In genomic region chr2:30357552-30358510, GRCm38 (mm10) we compare ENCODE assay signal across 7 mouse cellular contexts. TPM values are rescaled to one million over a fixed set of nuclear protein-coding genes. Genes with fewer than 3 reads are reported as not detected.
A peak's percentile ranks its signal among the peaks of the same experiment; 100 is the strongest.
DNase-seq lines count a peak whose midpoint lies in the region; ATAC-seq and TF ChIP-seq lines count a peak whose summit lies in the region.

No protein-coding gene starts in this region.

- peak overlapping the region; percentile 72 for H3K4me3 ChIP-seq in heart, adult 2 months
- peak overlapping the region; percentile 83 for H3K4me3 ChIP-seq in liver, embryonic 11.5 days (ENCODE audit: low read depth, low read length)

- peak overlapping the region; percentile 87 for H3K27ac ChIP-seq in heart, adult 2 months
- H3K27ac ChIP-seq in liver, embryonic 11.5 days (ENCODE audit: low read depth, low read length): no peak overlapping the region; the same call in 1 of the 2 replicates

- no peak for TF ChIP-seq CTCF in heart, adult 2 months (IDR thresholded peaks at IDR 0.05)

- H3K9ac ChIP-seq in heart, adult 2 months (ENCODE audit: low read depth, low read length): peak overlapping the region; percentile 93
- peak overlapping the region; percentile 82 for H3K9ac ChIP-seq in liver, embryonic 11.5 days (ENCODE audit: low read depth, low read length)

- intact Hi-C loops in heart, adult 2 months (cut with DNase I): no loop called here

- no peak for ATAC-seq in liver, embryonic 11.5 days (replicated peaks; ENCODE audit: low FRiP score)

- no peak for TF ChIP-seq POLR2A in heart, adult 2 months (IDR thresholded peaks at IDR 0.05; ENCODE audit: insufficient read depth, low read depth, low read length)

- WGBS in heart, adult 2 months: 22% methylated on average over 8 of the region's 8 CpGs
- 50% methylated on average over 8 of the region's 8 CpGs for WGBS in liver, embryonic 11.5 days

- DNase-seq in thymus, postnatal 0 days (ENCODE audit: low spot score): peak; percentile 11
- DNase-seq in thymus, postnatal 25 days: no peak
- DNase-seq in cerebellum, postnatal 25 days: peak; percentile 73 to 74
- peak; percentile 49 for DNase-seq in heart, adult 2 months
- DNase-seq in liver, embryonic 11.5 days (ENCODE audit: low spot score): no peak
- DNase-seq in right cerebral cortex, postnatal 10 days (ENCODE audit: low spot score in 2 of 2): peak; percentile 55 to 76
- no peak for DNase-seq in B cell, adult 2 months

- H3K9me3 ChIP-seq in liver, embryonic 11.5 days (ENCODE audit: control insufficient read depth, low read length): peaks cover 2% of the 10 kb centered on the region; the same call in 1 of the 2 replicates

- peak overlapping the region; percentile 97 for H3K4me2 ChIP-seq in liver, embryonic 11.5 days

- H3K27me3 ChIP-seq in heart, adult 2 months (ENCODE audit: control insufficient read depth, insufficient read depth, low read length): no peaks in the 10 kb centered on the region
- no peaks in the 10 kb centered on the region for H3K27me3 ChIP-seq in liver, embryonic 11.5 days (replicated peaks; ENCODE audit: control insufficient read depth, insufficient read depth, low read length)

- peaks cover 18% of the 10 kb centered on the region for H3K4me1 ChIP-seq in heart, adult 2 months (ENCODE audit: control insufficient read depth, insufficient read depth, low read length)
- H3K4me1 ChIP-seq in liver, embryonic 11.5 days (replicated peaks; ENCODE audit: control insufficient read depth, insufficient read depth, low read length): peaks cover 21% of the 10 kb centered on the region

- no peaks in the 10 kb centered on the region; the same call in 1 of the 2 replicates for H3K36me3 ChIP-seq in heart, adult 2 months (ENCODE audit: control insufficient read depth, insufficient read depth, low read length)
- H3K36me3 ChIP-seq in liver, embryonic 11.5 days (ENCODE audit: control insufficient read depth, insufficient read depth, low read length): no peaks in the 10 kb centered on the region; the same call in 1 of the 2 replicates

- no peak for TF ChIP-seq EP300 in heart, adult 2 months (IDR thresholded peaks at IDR 0.05; ENCODE audit: insufficient read depth, low read depth, low read length)

- H3K79me2 ChIP-seq in heart, adult 2 months (replicated peaks; ENCODE audit: control insufficient read depth, insufficient read depth, low read length): peaks cover 1% of the 10 kb centered on the region

RNA-seq across cellular contexts. Expression of gene Sh3glb2, which starts 1.3 kb away (rescaled TPM):
- polyA plus RNA-seq in thymus, postnatal 0 days (2015; fragmentation: Nextera tagmentation; extraction: Ambion mirVana): 66.9 and 77.5 TPM in 2 replicates
- total RNA-seq in heart, adult 2 months (2021): 10 to 100 TPM; 37.7 to 40.6 TPM
- 125 and 143 TPM in 2 replicates for polyA plus RNA-seq in heart, adult 2 months (2012; rRNA removed)
- 44.0 and 48.9 TPM in 2 replicates for polyA plus RNA-seq in liver, embryonic 11.5 days (2014; fragmentation: Nextera tagmentation; extraction: Ambion mirVana)

RNA-seq across cellular contexts. Expression of gene Miga2, which starts 6.2 kb away (rescaled TPM):
- 7.6 and 10.6 TPM in 2 replicates for polyA plus RNA-seq in thymus, postnatal 0 days (2015; fragmentation: Nextera tagmentation; extraction: Ambion mirVana)
- 10 to 100 TPM; 74.2 to 90.3 TPM for total RNA-seq in heart, adult 2 months (2021)
- polyA plus RNA-seq in heart, adult 2 months (2012; rRNA removed): 64.3 and 98.7 TPM in 2 replicates
- polyA plus RNA-seq in liver, embryonic 11.5 days (2014; fragmentation: Nextera tagmentation; extraction: Ambion mirVana): 19.7 and 21.2 TPM in 2 replicates

RNA-seq across cellular contexts. Expression of gene Dolpp1, which starts 34.2 kb away (rescaled TPM):
- 27.8 and 28.1 TPM in 2 replicates for polyA plus RNA-seq in thymus, postnatal 0 days (2015; fragmentation: Nextera tagmentation; extraction: Ambion mirVana)
- 1 to 10 TPM; 5.9 to 9.0 TPM for total RNA-seq in heart, adult 2 months (2021)
- 23.5 and 25.1 TPM in 2 replicates for polyA plus RNA-seq in heart, adult 2 months (2012; rRNA removed)
- polyA plus RNA-seq in liver, embryonic 11.5 days (2014; fragmentation: Nextera tagmentation; extraction: Ambion mirVana): 37.6 and 39.9 TPM in 2 replicates

RNA-seq across cellular contexts. Expression of gene Crat, which starts 57.8 kb away (rescaled TPM):
- 7.9 and 10.2 TPM in 2 replicates for polyA plus RNA-seq in thymus, postnatal 0 days (2015; fragmentation: Nextera tagmentation; extraction: Ambion mirVana)
- total RNA-seq in heart, adult 2 months (2021): 100 to 1,000 TPM; 452 to 542 TPM
- polyA plus RNA-seq in heart, adult 2 months (2012; rRNA removed): 695 and 713 TPM in 2 replicates
- 26.1 and 38.3 TPM in 2 replicates for polyA plus RNA-seq in liver, embryonic 11.5 days (2014; fragmentation: Nextera tagmentation; extraction: Ambion mirVana)

RNA-seq across cellular contexts. Expression of gene Ptpa, which starts 58.0 kb away (rescaled TPM):
- 127 and 128 TPM in 2 replicates for polyA plus RNA-seq in thymus, postnatal 0 days (2015; fragmentation: Nextera tagmentation; extraction: Ambion mirVana)
- 10 to 100 TPM; 82.7 to 91.2 TPM for total RNA-seq in heart, adult 2 months (2021)
- polyA plus RNA-seq in heart, adult 2 months (2012; rRNA removed): 88.7 and 107 TPM in 2 replicates
- 124 and 135 TPM in 2 replicates for polyA plus RNA-seq in liver, embryonic 11.5 days (2014; fragmentation: Nextera tagmentation; extraction: Ambion mirVana)

Comparison
In these comparisons a context has a peak if more than half of its experiments do, and no peak if none do; other contexts are left out.
1. DNase-seq: peak in thymus, postnatal 0 days (single experiment), cerebellum, postnatal 25 days (2 of 2), heart, adult 2 months (2 of 2) and right cerebral cortex, postnatal 10 days (2 of 2); none in thymus, postnatal 25 days (single experiment), liver, embryonic 11.5 days (single experiment) and B cell, adult 2 months (0 of 2).